Mouse (Mus musculus) neural tube, embryonic 11.5 days (tissue): ENCODE results near the gene Gm43638. TPM values are rescaled to one million over a fixed set of nuclear protein-coding genes. Genes with fewer than 3 reads are reported as not detected.
"Not testable (repeated sequence)": the region's sequence is repeated elsewhere in the genome, so short reads cannot be mapped to it uniquely, and the experiment has no call there.

Experiments
- ATAC-seq: fragments of 200-750 bp; cut with Nextera tagmentation; 2 replicates; pipeline ENCODE4 v1.8.0; 2017; ENCODE audit warnings: moderate number of reproducible peaks, mild to moderate bottlenecking, moderate TSS enrichment, moderate library complexity; ENCODE audit not compliant: insufficient read depth, low FRiP score, low TSS enrichment
- DNase-seq: peaks from one replicate; pipeline ENCODE4 v3.0.0-alpha.2; 2015; ENCODE audit warnings: low spot score
- H3K27ac ChIP-seq: fragments of 300-500 bp; sonication (generic); 2 replicates; pipeline ENCODE4 v1.5.1; 2014; ENCODE audit warnings: low read depth, mild to moderate bottlenecking, low read length
- H3K27me3 ChIP-seq: fragments of 300-500 bp; sonication (generic); 2 replicates; pipeline ENCODE4 v1.6.1; 2014; ENCODE audit warnings: mild to moderate bottlenecking, low read length, mixed read lengths; ENCODE audit not compliant: control insufficient read depth, insufficient read depth
- H3K36me3 ChIP-seq: fragments of 300-500 bp; sonication (generic); 2 replicates; pipeline ENCODE4 v1.6.1; 2014; ENCODE audit warnings: mild to moderate bottlenecking, low read length, moderate library complexity, mixed read lengths; ENCODE audit not compliant: control insufficient read depth, insufficient read depth
- H3K4me1 ChIP-seq: fragments of 300-500 bp; sonication (generic); 2 replicates; pipeline ENCODE4 v1.6.1; 2014; ENCODE audit warnings: low read length, mixed read lengths; ENCODE audit not compliant: control insufficient read depth, insufficient read depth
- H3K4me2 ChIP-seq: fragments of 300-500 bp; sonication (generic); 2 replicates; pipeline ENCODE4 v1.6.1; 2014; ENCODE audit warnings: low read depth, mild to moderate bottlenecking, moderate library complexity
- H3K4me3 ChIP-seq: fragments of 300-500 bp; sonication (generic); 2 replicates; pipeline ENCODE4 v1.5.1; 2014; ENCODE audit warnings: low read depth, low read length
- H3K9ac ChIP-seq: fragments of 300-500 bp; sonication (generic); 2 replicates; pipeline ENCODE4 v1.6.1; 2014; ENCODE audit warnings: mild to moderate bottlenecking, low read length
- H3K9me3 ChIP-seq: fragments of 300-500 bp; sonication (generic); 2 replicates; pipeline ENCODE4 v1.6.1; 2016; ENCODE audit warnings: low read length; ENCODE audit not compliant: control insufficient read depth
- WGBS: fragments of 180-500 bp; shearing (Covaris S2); extraction: QIAGEN DNeasy Blood & Tissue Kit; methylation state at CpG from one replicate; pipeline ENCODE4 v1.1.7; 2014; 5-methylcytosine and 5-hydroxymethylcytosine counted together
- polyA plus RNA-seq: library from polyadenylated mRNA; unstranded; fragments of >200 nt; fragmentation: Nextera tagmentation; extraction: Ambion mirVana; gene quantifications from 2 replicates; pipeline ENCODE4 v1.2.1, GENCODE M21; 2014

Gm43638 gene
- polyA plus RNA-seq, 1 experiment from 2014 or later, result not detected

GRCm38 (mm10) chr5:87482160-87482559, 4.4 kb downstream of the Gm43638 start, which contains the start of gene Ugt2a2:
Ugt2a2 (minus strand) TSS chr5:87482260.
- Histone ChIP-seq H3K4me3 (no peak within 1 kb of the TSS), H3K27ac (no peak within 1 kb of the TSS), H3K9me3 (no peaks in the 10 kb centered on the region), H3K4me2 (no peak within 1 kb of the TSS), H3K9ac (no peak within 1 kb of the TSS), H3K27me3 (no peaks in the 10 kb centered on the region), H3K4me1 (no peaks in the 10 kb centered on the region), H3K36me3 (no peaks in the 10 kb centered on the region)
- ATAC-seq (no peak), DNase-seq (no peak)
- WGBS, result 86% methylated on average over 5 of the region's 5 CpGs

- H3K36me3 ChIP-seq, result no peaks in the 10 kb centered on the region
- no peak overlapping the region for H3K4me3 ChIP-seq
- no peaks in the 10 kb centered on the region for H3K27me3 ChIP-seq
- no peaks in the 10 kb centered on the region for H3K9me3 ChIP-seq
- H3K27ac ChIP-seq, result no peak overlapping the region
- H3K4me2 ChIP-seq, result no peak overlapping the region
- H3K9ac ChIP-seq, result no peak overlapping the region
- H3K4me1 ChIP-seq, result no peaks in the 10 kb centered on the region
- ATAC-seq (no peak), DNase-seq (no peak)
- WGBS, result 33% methylated on average over 1 of the region's 1 CpGs
These were observed 27.8 kb downstream of the Gm43638 start for GRCm38 (mm10) chr5:87458810-87459209.

GRCm38 (mm10) chr5:87457701-87458100, 28.9 kb downstream of the Gm43638 start:
- Histone ChIP-seq H3K4me2 (no peak overlapping the region), H3K4me3 (no peak overlapping the region), H3K9ac (no peak overlapping the region), H3K9me3 (no peaks in the 10 kb centered on the region), H3K36me3 (no peaks in the 10 kb centered on the region), H3K27me3 (no peaks in the 10 kb centered on the region), H3K27ac (no peak overlapping the region), H3K4me1 (no peaks in the 10 kb centered on the region)
- DNase-seq, result no peak
- no peak for ATAC-seq

- Histone ChIP-seq H3K36me3 (no peaks in the 10 kb centered on the region), H3K9ac (no peak overlapping the region), H3K4me3 (no peak overlapping the region), H3K27me3 (no peaks in the 10 kb centered on the region), H3K9me3 (no peaks in the 10 kb centered on the region), H3K4me1 (no peaks in the 10 kb centered on the region), H3K4me2 (no peak overlapping the region), H3K27ac (no peak overlapping the region)
- no peak for DNase-seq
- 92% methylated on average over 3 of the region's 3 CpGs for WGBS
- no peak for ATAC-seq
These were observed 30.3 kb downstream of the Gm43638 start for GRCm38 (mm10) chr5:87456216-87456850.

GRCm38 (mm10) chr5:87455519-87455918, 31.1 kb downstream of the Gm43638 start:
- no peaks in the 10 kb centered on the region for H3K9me3 ChIP-seq
- H3K4me3 ChIP-seq, result no peak overlapping the region
- no peaks in the 10 kb centered on the region for H3K4me1 ChIP-seq
- no peaks in the 10 kb centered on the region for H3K27me3 ChIP-seq
- no peak overlapping the region for H3K4me2 ChIP-seq
- H3K9ac ChIP-seq, result no peak overlapping the region
- no peak for DNase-seq
- no peak for ATAC-seq
- H3K27ac ChIP-seq, result no peak overlapping the region
- H3K36me3 ChIP-seq, result no peaks in the 10 kb centered on the region

GRCm38 (mm10) chr5:87452514-87452913, 34.1 kb downstream of the Gm43638 start:
- H3K27me3 ChIP-seq, ATAC-seq, H3K4me2 ChIP-seq, DNase-seq, H3K9ac ChIP-seq, H3K9me3 ChIP-seq, H3K36me3 ChIP-seq, H3K4me1 ChIP-seq, H3K27ac ChIP-seq, H3K4me3 ChIP-seq: not testable (repeated sequence)
- 73% methylated on average over 2 of the region's 5 CpGs for WGBS

- Histone ChIP-seq H3K4me2 (no peak overlapping the region), H3K27ac (no peak overlapping the region), H3K9me3 (no peaks in the 10 kb centered on the region), H3K4me3 (no peak overlapping the region), H3K9ac (no peak overlapping the region), H3K27me3 (no peaks in the 10 kb centered on the region), H3K4me1 (no peaks in the 10 kb centered on the region), H3K36me3 (no peaks in the 10 kb centered on the region)
- ATAC-seq, result no peak
- DNase-seq, result no peak
- 52% methylated on average over 3 of the region's 3 CpGs for WGBS
These were observed 50.3 kb downstream of the Gm43638 start for GRCm38 (mm10) chr5:87436264-87436663.

GRCm38 (mm10) chr5:87425676-87426075, 60.9 kb downstream of the Gm43638 start:
- H3K9me3 ChIP-seq, result no peaks in the 10 kb centered on the region
- no peaks in the 10 kb centered on the region for H3K36me3 ChIP-seq
- 90% methylated on average over 3 of the region's 3 CpGs for WGBS
- ATAC-seq (no peak), DNase-seq (no peak)
- H3K4me2 ChIP-seq, result no peak overlapping the region
- H3K4me3 ChIP-seq, result no peak overlapping the region
- no peak overlapping the region for H3K9ac ChIP-seq
- no peaks in the 10 kb centered on the region for H3K27me3 ChIP-seq
- H3K4me1 ChIP-seq, result no peaks in the 10 kb centered on the region
- H3K27ac ChIP-seq, result no peak overlapping the region

GRCm38 (mm10) chr5:87424041-87424440, 62.6 kb downstream of the Gm43638 start, which contains the start of gene Ugt2b38:
Ugt2b38 (minus strand) TSS chr5:87424203.
- WGBS, result 98% methylated on average over 1 of the region's 2 CpGs
- not testable (repeated sequence) for H3K9me3 ChIP-seq, H3K4me3 ChIP-seq, H3K4me2 ChIP-seq, H3K9ac ChIP-seq, H3K27me3 ChIP-seq, H3K27ac ChIP-seq, H3K4me1 ChIP-seq, ATAC-seq, H3K36me3 ChIP-seq, DNase-seq
